Mouse (Mus musculus) neural tube, embryonic 14.5 days (tissue): ENCODE results near the gene Zfp292. TPM values are rescaled to one million over a fixed set of nuclear protein-coding genes. Genes with fewer than 3 reads are reported as not detected.
A peak's percentile ranks its signal among the peaks of the same experiment; 100 is the strongest.

ENCODE experiments used
- ATAC-seq: fragments of 200-750 bp; cut with Nextera tagmentation; 2 replicates; pipeline ENCODE4 v1.8.0; 2017; ENCODE audit warnings: low read depth, mild to moderate bottlenecking, moderate TSS enrichment, moderate library complexity
- H3K27ac ChIP-seq: fragments of 300-500 bp; sonication (generic); 2 replicates; pipeline ENCODE4 v1.5.1; 2014; ENCODE audit warnings: low read depth, mild to moderate bottlenecking, control low read depth, low read length, moderate library complexity, mixed read lengths
- H3K27me3 ChIP-seq: fragments of 300-500 bp; sonication (generic); 2 replicates; pipeline ENCODE4 v1.6.1; 2014; ENCODE audit warnings: low read length; ENCODE audit not compliant: control insufficient read depth, insufficient read depth
- H3K36me3 ChIP-seq: fragments of 300-500 bp; sonication (generic); 2 replicates; pipeline ENCODE4 v1.6.1; 2014; ENCODE audit warnings: low read length, mixed read lengths; ENCODE audit not compliant: control insufficient read depth, insufficient read depth
- H3K4me1 ChIP-seq: fragments of 300-500 bp; sonication (generic); 2 replicates; pipeline ENCODE4 v1.6.1; 2014; ENCODE audit warnings: low read length; ENCODE audit not compliant: control insufficient read depth, insufficient read depth
- H3K4me2 ChIP-seq: fragments of 300-500 bp; sonication (generic); 2 replicates; pipeline ENCODE4 v1.6.1; 2014; ENCODE audit warnings: mild to moderate bottlenecking, low read depth, low read length, control low read depth
- H3K4me3 ChIP-seq: fragments of 300-500 bp; sonication (generic); 2 replicates; pipeline ENCODE4 v1.5.1; 2014; ENCODE audit warnings: low read depth, low read length, control low read depth, mixed read lengths
- H3K9ac ChIP-seq: fragments of 300-500 bp; sonication (generic); replicated peaks from 2 replicates; pipeline ENCODE4 v1.6.1; 2014; ENCODE audit warnings: low read depth, mild to moderate bottlenecking, control low read depth, low read length, mixed read lengths
- H3K9me3 ChIP-seq: fragments of 300-500 bp; sonication (generic); 2 replicates; pipeline ENCODE4 v1.6.1; 2016; ENCODE audit warnings: low read length; ENCODE audit not compliant: control insufficient read depth
- WGBS: fragments of 180-500 bp; shearing (Covaris S2); extraction: QIAGEN DNeasy Blood & Tissue Kit; methylation state at CpG from one replicate; pipeline ENCODE4 v1.1.7; 2014; 5-methylcytosine and 5-hydroxymethylcytosine counted together
- polyA plus RNA-seq: library from polyadenylated mRNA; unstranded; fragments of >200 nt; fragmentation: Nextera tagmentation; extraction: Ambion mirVana; gene quantifications from 2 replicates; pipeline ENCODE4 v1.2.1, GENCODE M21; 2014

Gene Zfp292
- polyA plus RNA-seq, 1 experiment from 2014 or later: 37.7 TPM

- WGBS: 96% methylated on average over 1 of the region's 1 CpGs
- no peak overlapping the region for H3K4me3 ChIP-seq
- H3K36me3 ChIP-seq: peaks cover 3% of the 10 kb centered on the region; the same call in 1 of the 2 replicates
- ATAC-seq: no peak
- H3K4me2 ChIP-seq: no peak overlapping the region
- H3K27me3 ChIP-seq: no peaks in the 10 kb centered on the region
- H3K4me1 ChIP-seq: no peaks in the 10 kb centered on the region
- no peak overlapping the region for H3K27ac ChIP-seq
- no peaks in the 10 kb centered on the region for H3K9me3 ChIP-seq
- H3K9ac ChIP-seq: no peak overlapping the region
Observed at GRCm38 (mm10) chr4:34843839-34844238, 38.9 kb downstream of the Zfp292 start.

DNA sequence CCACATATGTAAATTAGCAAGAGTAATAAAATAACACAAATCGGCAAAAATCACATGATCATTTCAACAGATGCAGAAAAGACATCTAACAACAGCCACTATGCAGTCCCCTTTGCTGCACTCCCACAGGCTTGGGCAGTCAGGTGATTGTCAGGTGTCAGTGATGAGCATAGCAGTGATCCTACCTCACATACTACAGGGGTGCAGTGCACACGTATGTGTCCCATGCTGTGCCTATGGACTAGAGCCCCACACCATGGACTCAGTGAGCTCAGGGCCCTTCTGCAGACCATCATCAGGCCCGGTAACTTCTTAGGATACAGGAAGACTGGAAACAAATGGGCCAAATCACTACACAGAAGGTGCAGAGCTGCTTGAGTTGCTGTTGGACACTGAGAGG lies 39.9 kb downstream of the Zfp292 start:
- Histone ChIP-seq H3K9ac (no peak overlapping the region), H3K9me3 (no peaks in the 10 kb centered on the region), H3K4me2 (no peak overlapping the region), H3K36me3 (peaks cover 3% of the 10 kb centered on the region; the same call in 1 of the 2 replicates), H3K27ac (no peak overlapping the region), H3K27me3 (no peaks in the 10 kb centered on the region), H3K4me3 (no peak overlapping the region), H3K4me1 (no peaks in the 10 kb centered on the region)
- ATAC-seq: peak; percentile 64; the same call in 1 of the 2 replicates
- WGBS: 92% methylated on average over 3 of the region's 3 CpGs

DNA sequence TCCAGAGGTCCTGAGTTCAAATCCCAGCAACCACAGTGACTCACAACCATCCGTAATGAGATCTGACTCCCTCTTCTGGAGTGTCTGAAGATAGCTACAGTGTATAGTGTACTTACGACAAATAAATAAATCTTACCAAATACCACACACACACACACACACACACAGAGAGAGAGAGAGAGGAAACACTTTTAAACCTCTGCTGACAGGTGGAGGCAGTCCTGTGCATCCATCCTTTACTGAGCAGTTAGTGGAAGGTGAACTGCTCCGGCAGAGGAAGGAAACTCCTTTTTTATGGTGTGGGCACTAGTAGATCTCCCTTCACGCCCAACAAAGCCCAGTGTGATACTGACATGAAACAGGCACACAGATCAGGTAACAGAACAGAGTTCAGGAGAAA lies 51.3 kb downstream of the Zfp292 start:
- 85% methylated on average over 4 of the region's 4 CpGs for WGBS
- Histone ChIP-seq H3K4me3 (no peak overlapping the region), H3K27ac (no peak overlapping the region), H3K36me3 (peaks cover 2% of the 10 kb centered on the region; the same call in 1 of the 2 replicates), H3K4me1 (no peaks in the 10 kb centered on the region), H3K27me3 (no peaks in the 10 kb centered on the region), H3K4me2 (no peak overlapping the region), H3K9me3 (no peaks in the 10 kb centered on the region), H3K9ac (no peak overlapping the region)
- ATAC-seq: no peak

- ATAC-seq: no peak
- Histone ChIP-seq H3K36me3 (no peaks in the 10 kb centered on the region), H3K9me3 (no peaks in the 10 kb centered on the region), H3K9ac (no peak overlapping the region), H3K4me2 (no peak overlapping the region), H3K27me3 (no peaks in the 10 kb centered on the region), H3K4me3 (no peak overlapping the region), H3K4me1 (no peaks in the 10 kb centered on the region), H3K27ac (no peak overlapping the region)
- WGBS: 98% methylated on average over 3 of the region's 3 CpGs
Observed at GRCm38 (mm10) chr4:34829456-34829855, 53.3 kb downstream of the Zfp292 start.

DNA sequence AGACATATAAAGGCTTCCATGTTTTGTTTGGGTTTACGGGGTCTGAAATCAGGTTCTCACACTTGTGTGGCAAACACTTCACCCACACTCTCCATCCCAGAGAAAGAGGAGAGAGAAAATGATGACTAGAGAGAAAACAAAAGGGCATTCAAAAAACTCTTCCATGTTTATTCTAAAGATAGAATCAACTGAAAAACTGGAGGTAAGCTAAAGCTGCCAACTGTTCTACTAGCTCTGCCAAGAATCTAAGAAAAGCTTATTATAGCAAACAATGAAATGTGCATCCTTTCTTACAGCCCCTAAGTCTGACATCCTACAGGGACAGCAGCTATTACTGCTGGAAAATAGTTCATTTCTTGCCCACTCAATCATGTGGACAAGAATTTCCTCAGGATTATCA lies 58.9 kb downstream of the Zfp292 start:
- Histone ChIP-seq H3K4me2 (no peak overlapping the region), H3K36me3 (peaks cover 5% of the 10 kb centered on the region; the same call in 1 of the 2 replicates), H3K4me3 (no peak overlapping the region), H3K4me1 (no peaks in the 10 kb centered on the region), H3K9me3 (no peaks in the 10 kb centered on the region), H3K27ac (no peak overlapping the region), H3K9ac (no peak overlapping the region), H3K27me3 (no peaks in the 10 kb centered on the region)
- no peak for ATAC-seq
- 85% methylated on average over 1 of the region's 1 CpGs for WGBS

GRCm38 (mm10) chr4:34819904-34820303 lies 62.9 kb downstream of the Zfp292 start:
- Histone ChIP-seq H3K9ac (no peak overlapping the region), H3K4me1 (no peaks in the 10 kb centered on the region), H3K9me3 (no peaks in the 10 kb centered on the region), H3K4me2 (no peak overlapping the region), H3K27ac (no peak overlapping the region), H3K36me3 (peaks cover 10% of the 10 kb centered on the region; the same call in 1 of the 2 replicates), H3K27me3 (no peaks in the 10 kb centered on the region), H3K4me3 (no peak overlapping the region)
- WGBS: 93% methylated on average over 4 of the region's 4 CpGs
- ATAC-seq: no peak

DNA sequence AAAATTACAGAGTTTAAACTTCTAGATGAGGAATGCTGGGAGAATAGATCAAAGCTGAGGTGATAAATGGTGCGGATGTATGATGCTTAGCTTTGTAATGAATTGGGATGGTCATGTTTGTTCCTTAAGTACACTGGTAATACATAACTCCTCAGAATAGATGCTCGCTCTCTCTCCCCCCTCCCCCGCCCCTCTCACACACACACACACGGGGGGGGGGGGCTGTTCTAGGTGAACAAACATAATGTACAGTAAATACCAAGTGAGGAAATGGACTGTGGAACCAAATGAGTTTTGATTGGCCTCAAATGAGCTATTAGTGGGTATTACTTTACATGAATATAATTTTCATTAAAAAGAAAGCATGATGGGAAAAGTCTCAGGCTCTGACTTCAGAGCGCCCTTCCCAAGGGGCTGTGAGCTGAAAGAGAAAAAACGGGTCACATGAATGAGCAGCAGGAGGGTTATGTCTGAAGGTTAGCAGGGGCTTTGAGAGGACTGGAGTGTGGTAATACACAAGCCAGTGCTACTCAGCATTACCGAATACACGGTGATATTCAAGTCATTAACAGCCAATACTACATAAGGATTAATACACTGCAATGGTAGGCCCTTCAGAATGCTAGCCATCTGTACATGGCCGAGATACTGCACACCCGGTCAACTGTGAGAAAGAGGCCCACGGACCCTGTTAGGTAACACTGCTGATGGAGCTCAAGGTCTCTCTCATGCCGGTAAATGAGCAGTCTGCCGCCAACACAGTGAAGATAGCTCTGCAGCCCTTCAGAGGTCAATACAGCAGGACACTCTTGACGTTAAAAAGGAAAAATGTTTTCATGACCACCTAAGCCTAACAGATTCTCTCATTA lies 81.4 kb downstream of the Zfp292 start:
- H3K9ac ChIP-seq: no peak overlapping the region
- no peaks in the 10 kb centered on the region for H3K9me3 ChIP-seq
- H3K4me1 ChIP-seq: no peaks in the 10 kb centered on the region
- no peak overlapping the region for H3K27ac ChIP-seq
- peaks cover 13% of the 10 kb centered on the region; the same call in 1 of the 2 replicates for H3K36me3 ChIP-seq
- peak; percentile 70 for ATAC-seq
- H3K27me3 ChIP-seq: no peaks in the 10 kb centered on the region
- no peak overlapping the region for H3K4me3 ChIP-seq
- no peak overlapping the region for H3K4me2 ChIP-seq
- 74% methylated on average over 14 of the region's 14 CpGs for WGBS

GRCm38 (mm10) chr4:34798005-34798404 lies 84.8 kb downstream of the Zfp292 start:
- H3K9ac ChIP-seq: no peak overlapping the region
- no peaks in the 10 kb centered on the region for H3K27me3 ChIP-seq
- H3K36me3 ChIP-seq: no peaks in the 10 kb centered on the region
- no peaks in the 10 kb centered on the region for H3K9me3 ChIP-seq
- 93% methylated on average over 2 of the region's 2 CpGs for WGBS
- no peak overlapping the region for H3K27ac ChIP-seq
- no peak overlapping the region for H3K4me2 ChIP-seq
- no peaks in the 10 kb centered on the region for H3K4me1 ChIP-seq
- ATAC-seq: no peak
- H3K4me3 ChIP-seq: no peak overlapping the region

DNA sequence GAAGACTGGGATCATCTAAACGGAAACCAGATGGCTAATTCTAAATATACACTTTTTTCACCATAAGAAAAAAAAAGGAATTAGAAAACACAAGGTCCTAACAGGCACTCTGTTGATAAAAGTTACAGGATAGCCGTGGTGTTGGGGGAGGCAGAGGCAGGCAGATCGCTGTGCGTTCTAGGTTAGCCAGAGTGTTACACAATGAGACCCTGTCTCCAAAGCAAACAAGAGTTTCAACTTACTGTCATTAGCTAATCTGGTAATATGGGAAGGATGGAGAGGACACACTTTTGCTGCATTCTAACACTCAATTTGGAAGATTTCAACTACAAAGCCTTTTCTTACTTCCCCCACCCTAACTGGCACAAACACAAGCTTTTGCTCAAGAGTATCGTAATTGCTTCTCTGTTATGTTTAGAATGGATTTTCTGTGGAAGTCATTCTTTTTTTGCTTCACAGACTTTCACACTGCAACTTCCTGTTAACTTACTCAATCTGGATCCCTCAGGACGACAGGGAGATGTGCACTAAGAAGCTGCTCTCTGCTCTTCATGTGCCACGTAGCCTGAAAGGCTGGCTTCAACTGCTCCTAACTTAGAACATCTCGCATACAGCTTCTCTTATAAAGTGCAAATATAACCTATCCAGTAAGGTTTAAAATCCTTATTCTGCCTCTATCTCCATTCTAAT lies 85.3 kb downstream of the Zfp292 start:
- no peaks in the 10 kb centered on the region for H3K4me1 ChIP-seq
- no peaks in the 10 kb centered on the region for H3K36me3 ChIP-seq
- no peaks in the 10 kb centered on the region for H3K9me3 ChIP-seq
- ATAC-seq: no peak
- no peaks in the 10 kb centered on the region for H3K27me3 ChIP-seq
- 86% methylated on average over 8 of the region's 8 CpGs for WGBS
- H3K4me3 ChIP-seq: no peak overlapping the region
- no peak overlapping the region for H3K4me2 ChIP-seq
- H3K9ac ChIP-seq: no peak overlapping the region
- no peak overlapping the region for H3K27ac ChIP-seq
